Mouse (Mus musculus): ENCODE data around the gene Rnf145. TPM values are rescaled to one million over a fixed set of nuclear protein-coding genes. Genes with fewer than 3 reads are reported as not detected.

The Rnf145 gene
- total and polyA plus RNA-seq, 3 experiments = 62.2 to 238 (median 75.5) TPM

Small RNA genes within 50 kb of the gene (microRNA-seq; reads per million reads assigned to microRNA genes)
- gene Gm22121 = 0 reads per million in 2 experiments

Other genes starting within 250 kb of the Rnf145 start
- not detected for gene Il12b, start 118.9 kb upstream of the Rnf145 start, total RNA-seq (2021)
- gene Il12b, start 118.9 kb upstream of the Rnf145 start, polyA plus RNA-seq (2012; rRNA removed) = not detected in 2 replicates
- gene Ublcp1, start 48.5 kb upstream of the Rnf145 start, total RNA-seq (2021) = 10 to 100 TPM; 34.3 to 47.8 TPM
- 1.6 and 2.3 TPM in 2 replicates for gene Ublcp1, start 48.5 kb upstream of the Rnf145 start, polyA plus RNA-seq (2012; rRNA removed)
- gene Ebf1, start 98.4 kb downstream of the Rnf145 start, total RNA-seq (2021) = 10 to 100 TPM; 25.3 to 37.0 TPM
- gene Ebf1, start 98.4 kb downstream of the Rnf145 start, polyA plus RNA-seq (2012; rRNA removed) = 13.8 and 16.9 TPM in 2 replicates